ENCODE assay signal across 8 mouse cellular contexts in the genomic region with DNA sequence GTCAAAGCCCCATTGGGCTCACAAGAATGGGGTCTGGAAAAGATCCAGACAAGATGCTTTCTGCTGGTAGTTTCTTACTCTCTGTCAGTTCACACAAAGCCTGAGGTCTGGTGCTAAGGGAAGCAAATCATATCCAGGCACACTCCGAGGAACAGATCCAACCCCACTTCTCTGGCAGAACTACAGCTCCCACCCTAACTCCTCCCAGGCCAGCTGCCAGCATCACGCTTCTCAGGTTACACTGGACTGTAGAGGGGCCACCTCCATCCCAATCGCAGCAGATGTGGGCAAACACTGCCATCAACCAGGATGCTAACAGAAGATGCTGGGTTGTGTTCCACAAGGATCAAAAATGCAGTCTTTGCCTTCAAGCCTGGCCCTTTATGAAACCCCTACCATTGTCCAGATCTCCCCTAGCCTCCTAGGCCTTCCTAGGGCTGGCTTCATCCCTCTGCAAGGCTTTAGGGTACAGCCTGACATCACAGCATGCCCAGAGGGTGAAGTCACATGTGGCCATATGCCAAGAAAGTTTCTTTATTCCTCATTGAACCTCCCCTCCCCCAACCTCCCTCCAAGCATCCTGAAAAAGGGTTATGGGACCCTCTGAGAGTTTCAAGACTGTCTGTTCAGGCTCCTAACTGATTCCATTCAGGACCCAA.
DNase-seq lines count a peak whose midpoint lies in the region; ATAC-seq lines count a peak whose summit lies in the region.

No protein-coding gene starts in this region.

- no peak overlapping the region for H3K4me3 ChIP-seq in kidney, embryonic 15.5 days (replicated peaks)
- no peak overlapping the region for H3K4me3 ChIP-seq in embryonic facial prominence, embryonic 13.5 days

- H3K36me3 ChIP-seq in kidney, embryonic 15.5 days, result no peaks in the 10 kb centered on the region
- no peaks in the 10 kb centered on the region for H3K36me3 ChIP-seq in embryonic facial prominence, embryonic 13.5 days

- WGBS in kidney, embryonic 15.5 days, result 11% methylated on average over 3 of the region's 3 CpGs
- WGBS in embryonic facial prominence, embryonic 13.5 days, result 11% methylated on average over 3 of the region's 3 CpGs

- intact Hi-C loops in heart, postnatal 10 days (cut with DNase I), result no loop called here

- no peak for DNase-seq in kidney, adult 11 months
- DNase-seq in NIH3T3 (ENCODE audit: low read depth), result peak; percentile 30
- peak; percentile 30 to 33 for DNase-seq in heart, postnatal 10 days
- DNase-seq in spleen, adult 18-20 months, result no peak
- no peak for DNase-seq in cerebellum, adult 9-10 months
- DNase-seq in adrenal gland, adult 18-20 months (ENCODE audit: low spot score in 2 of 2), result no peak

- no peaks in the 10 kb centered on the region for H3K9me3 ChIP-seq in kidney, embryonic 15.5 days (replicated peaks)
- no peaks in the 10 kb centered on the region for H3K9me3 ChIP-seq in embryonic facial prominence, embryonic 13.5 days

- no peaks in the 10 kb centered on the region for H3K27me3 ChIP-seq in kidney, embryonic 15.5 days
- H3K27me3 ChIP-seq in embryonic facial prominence, embryonic 13.5 days, result no peaks in the 10 kb centered on the region

- H3K27ac ChIP-seq in kidney, embryonic 15.5 days, result no peak overlapping the region
- peak overlapping the region; percentile 76 for H3K27ac ChIP-seq in embryonic facial prominence, embryonic 13.5 days

- peak; percentile 69; the same call in 1 of the 2 replicates for ATAC-seq in kidney, embryonic 15.5 days (replicated peaks; ENCODE audit: low FRiP score)
- ATAC-seq in embryonic facial prominence, embryonic 13.5 days (ENCODE audit: insufficient number of reproducible peaks, insufficient read depth, low FRiP score, low TSS enrichment, low read depth), result peak; percentile 85

- no peaks in the 10 kb centered on the region for H3K4me1 ChIP-seq in kidney, embryonic 15.5 days
- peaks cover 14% of the 10 kb centered on the region for H3K4me1 ChIP-seq in embryonic facial prominence, embryonic 13.5 days

- H3K9ac ChIP-seq in kidney, embryonic 15.5 days, result no peak overlapping the region
- H3K9ac ChIP-seq in embryonic facial prominence, embryonic 13.5 days, result no peak overlapping the region

- no peak overlapping the region for H3K4me2 ChIP-seq in kidney, embryonic 15.5 days
- H3K4me2 ChIP-seq in embryonic facial prominence, embryonic 13.5 days, result no peak overlapping the region

Comparison
In these comparisons a context has a peak if more than half of its experiments do, and no peak if none do; other contexts are left out.
1. DNase-seq: peak in NIH3T3 (single experiment) and heart, postnatal 10 days (2 of 2); none in kidney, adult 11 months (single experiment), spleen, adult 18-20 months (0 of 2), cerebellum, adult 9-10 months (single experiment) and adrenal gland, adult 18-20 months (0 of 2).